In the genomic region with DNA sequence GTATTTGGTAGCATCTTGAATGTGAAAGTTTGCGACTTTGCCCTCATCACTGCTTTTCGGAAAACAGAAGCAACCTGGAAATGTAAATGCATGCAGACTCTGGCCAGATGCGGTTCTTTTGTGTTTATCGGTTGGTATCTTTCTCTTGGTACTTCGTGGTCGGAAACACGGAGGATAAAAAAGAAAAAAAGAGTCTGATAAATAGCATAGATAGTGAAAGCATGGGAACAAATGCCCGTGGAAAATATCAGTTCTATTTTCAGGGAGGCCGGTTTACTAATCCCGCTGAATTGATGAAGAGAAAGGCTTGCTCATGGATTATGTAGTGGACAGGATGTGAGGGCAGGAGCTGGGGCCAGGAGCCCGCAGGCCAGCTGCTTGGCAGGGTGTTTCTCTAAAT, we compare ENCODE assay signal across 8 mouse cellular contexts. TPM values are rescaled to one million over a fixed set of nuclear protein-coding genes. Genes with fewer than 3 reads are reported as not detected.
A peak's percentile ranks its signal among the peaks of the same experiment; 100 is the strongest.
DNase-seq lines count a peak whose midpoint lies in the region; ATAC-seq lines count a peak whose summit lies in the region.

No protein-coding gene starts in this region.

- WGBS in neural tube, embryonic 11.5 days: under 1% methylated on average over 11 of the region's 11 CpGs
- WGBS in embryonic facial prominence, embryonic 13.5 days: under 1% methylated on average over 11 of the region's 11 CpGs
- WGBS in intestine, embryonic 15.5 days: 3% methylated on average over 11 of the region's 11 CpGs
- under 1% methylated on average over 11 of the region's 11 CpGs for WGBS in neural tube, embryonic 13.5 days

- peak overlapping the region; percentile 95 for H3K27ac ChIP-seq in neural tube, embryonic 11.5 days (ENCODE audit: low read depth, low read length)
- peak overlapping the region; percentile 93 for H3K27ac ChIP-seq in embryonic facial prominence, embryonic 13.5 days
- H3K27ac ChIP-seq in intestine, embryonic 15.5 days: peak overlapping the region; percentile 96; the same call in 1 of the 2 replicates
- peak overlapping the region; percentile 96 for H3K27ac ChIP-seq in neural tube, embryonic 13.5 days (replicated peaks)

- no peaks in the 10 kb centered on the region for H3K36me3 ChIP-seq in neural tube, embryonic 11.5 days (ENCODE audit: control insufficient read depth, insufficient read depth, low read length)
- H3K36me3 ChIP-seq in embryonic facial prominence, embryonic 13.5 days: no peaks in the 10 kb centered on the region
- no peaks in the 10 kb centered on the region for H3K36me3 ChIP-seq in intestine, embryonic 15.5 days
- H3K36me3 ChIP-seq in neural tube, embryonic 13.5 days: no peaks in the 10 kb centered on the region

- H3K4me2 ChIP-seq in neural tube, embryonic 11.5 days (ENCODE audit: low read depth): peak overlapping the region; percentile 69
- peak overlapping the region; percentile 73 for H3K4me2 ChIP-seq in embryonic facial prominence, embryonic 13.5 days
- peak overlapping the region; percentile 82 for H3K4me2 ChIP-seq in intestine, embryonic 15.5 days (replicated peaks)
- H3K4me2 ChIP-seq in neural tube, embryonic 13.5 days: peak overlapping the region; percentile 72

- H3K4me3 ChIP-seq in neural tube, embryonic 11.5 days (ENCODE audit: low read depth, low read length): peak overlapping the region; percentile 95
- peak overlapping the region; percentile 90 for H3K4me3 ChIP-seq in embryonic facial prominence, embryonic 13.5 days
- peak overlapping the region; percentile 90 for H3K4me3 ChIP-seq in intestine, embryonic 15.5 days (replicated peaks)
- H3K4me3 ChIP-seq in neural tube, embryonic 13.5 days: peak overlapping the region; percentile 96

- peaks cover 11% of the 10 kb centered on the region for H3K4me1 ChIP-seq in neural tube, embryonic 11.5 days (ENCODE audit: control insufficient read depth, insufficient read depth, low read length)
- H3K4me1 ChIP-seq in embryonic facial prominence, embryonic 13.5 days: peaks cover 38% of the 10 kb centered on the region
- peaks cover 19% of the 10 kb centered on the region for H3K4me1 ChIP-seq in intestine, embryonic 15.5 days (replicated peaks)
- peaks cover 61% of the 10 kb centered on the region for H3K4me1 ChIP-seq in neural tube, embryonic 13.5 days (replicated peaks)

- no peak for ATAC-seq in neural tube, embryonic 11.5 days (ENCODE audit: insufficient read depth, low FRiP score, low TSS enrichment)
- ATAC-seq in embryonic facial prominence, embryonic 13.5 days (ENCODE audit: insufficient number of reproducible peaks, insufficient read depth, low FRiP score, low TSS enrichment, low read depth): no peak
- ATAC-seq in intestine, embryonic 15.5 days: no peak
- no peak for ATAC-seq in neural tube, embryonic 13.5 days (ENCODE audit: low read depth)

- no peaks in the 10 kb centered on the region for H3K27me3 ChIP-seq in neural tube, embryonic 11.5 days (ENCODE audit: control insufficient read depth, insufficient read depth, low read length)
- no peaks in the 10 kb centered on the region for H3K27me3 ChIP-seq in embryonic facial prominence, embryonic 13.5 days
- H3K27me3 ChIP-seq in intestine, embryonic 15.5 days (replicated peaks): no peaks in the 10 kb centered on the region
- no peaks in the 10 kb centered on the region for H3K27me3 ChIP-seq in neural tube, embryonic 13.5 days

- DNase-seq in neural tube, embryonic 11.5 days (ENCODE audit: low spot score): no peak
- no peak for DNase-seq in neural tube, embryonic 10.5 days (ENCODE audit: extremely low spot score, low spot score)
- no peak for DNase-seq in cerebellum, adult 11-12 months
- no peak for DNase-seq in left cerebral cortex, adult 8-10 months (ENCODE audit: low spot score in 2 of 2)
- DNase-seq in cerebellum, postnatal 25 days: no peak

- H3K9me3 ChIP-seq in neural tube, embryonic 11.5 days (ENCODE audit: control insufficient read depth, low read length): no peaks in the 10 kb centered on the region
- H3K9me3 ChIP-seq in embryonic facial prominence, embryonic 13.5 days: no peaks in the 10 kb centered on the region
- H3K9me3 ChIP-seq in intestine, embryonic 15.5 days: no peaks in the 10 kb centered on the region
- no peaks in the 10 kb centered on the region for H3K9me3 ChIP-seq in neural tube, embryonic 13.5 days

- H3K9ac ChIP-seq in neural tube, embryonic 11.5 days (ENCODE audit: low read length): peak overlapping the region; percentile 95
- peak overlapping the region; percentile 92 for H3K9ac ChIP-seq in embryonic facial prominence, embryonic 13.5 days
- peak overlapping the region; percentile 86 for H3K9ac ChIP-seq in intestine, embryonic 15.5 days
- H3K9ac ChIP-seq in neural tube, embryonic 13.5 days: peak overlapping the region; percentile 99

RNA-seq across cellular contexts. Expression of a gene that starts 1.4 kb away (rescaled TPM):
- polyA plus RNA-seq in neural tube, embryonic 11.5 days (2014; fragmentation: Nextera tagmentation; extraction: Ambion mirVana): 55.8 and 61.2 TPM in 2 replicates
- 29.6 and 30.4 TPM in 2 replicates for polyA plus RNA-seq in embryonic facial prominence, embryonic 13.5 days (2015; fragmentation: Nextera tagmentation; extraction: Ambion mirVana)
- 16.2 and 16.4 TPM in 2 replicates for polyA plus RNA-seq in intestine, embryonic 15.5 days (2015; fragmentation: Nextera tagmentation; extraction: Ambion mirVana)
- 60.4 and 62.5 TPM in 2 replicates for polyA plus RNA-seq in neural tube, embryonic 13.5 days (2015; fragmentation: Nextera tagmentation; extraction: Ambion mirVana)
- total RNA-seq in left cerebral cortex, adult 8-10 months (2022): 100 to 1,000 TPM; 116 to 158 (median 148) TPM

RNA-seq across cellular contexts. Expression of a gene that starts 1.7 kb away (rescaled TPM):
- polyA plus RNA-seq in neural tube, embryonic 11.5 days (2014; fragmentation: Nextera tagmentation; extraction: Ambion mirVana): 67.9 and 73.2 TPM in 2 replicates
- 70.7 and 75.9 TPM in 2 replicates for polyA plus RNA-seq in embryonic facial prominence, embryonic 13.5 days (2015; fragmentation: Nextera tagmentation; extraction: Ambion mirVana)
- polyA plus RNA-seq in intestine, embryonic 15.5 days (2015; fragmentation: Nextera tagmentation; extraction: Ambion mirVana): 64.1 and 68.7 TPM in 2 replicates
- polyA plus RNA-seq in neural tube, embryonic 13.5 days (2015; fragmentation: Nextera tagmentation; extraction: Ambion mirVana): 91.5 and 93.0 TPM in 2 replicates
- 100 to 1,000 TPM; 104 to 116 (median 112) TPM for total RNA-seq in left cerebral cortex, adult 8-10 months (2022)

RNA-seq across cellular contexts. Expression of a gene that starts 41.9 kb away (rescaled TPM):
- polyA plus RNA-seq in neural tube, embryonic 11.5 days (2014; fragmentation: Nextera tagmentation; extraction: Ambion mirVana): 33.7 and 36.3 TPM in 2 replicates
- 21.8 TPM in 2 replicates for polyA plus RNA-seq in embryonic facial prominence, embryonic 13.5 days (2015; fragmentation: Nextera tagmentation; extraction: Ambion mirVana)
- polyA plus RNA-seq in intestine, embryonic 15.5 days (2015; fragmentation: Nextera tagmentation; extraction: Ambion mirVana): 16.3 and 17.6 TPM in 2 replicates
- 19.1 and 20.5 TPM in 2 replicates for polyA plus RNA-seq in neural tube, embryonic 13.5 days (2015; fragmentation: Nextera tagmentation; extraction: Ambion mirVana)
- total RNA-seq in left cerebral cortex, adult 8-10 months (2022): 10 to 100 TPM; 17.7 to 27.2 (median 21.5) TPM
